Mouse (Mus musculus) liver, embryonic 12.5 days (tissue): ENCODE measurements around the gene Slc25a11. TPM values are rescaled to one million over a fixed set of nuclear protein-coding genes. Genes with fewer than 3 reads are reported as not detected.

Source experiments
- ATAC-seq: fragments of 200-750 bp; cut with Nextera tagmentation; 2 replicates; pipeline ENCODE4 v1.8.0; 2017; ENCODE audit warnings: moderate number of reproducible peaks, mild to moderate bottlenecking, moderate library complexity
- H3K27ac ChIP-seq: fragments of 300-500 bp; sonication (generic); 2 replicates; pipeline ENCODE4 v1.5.1; 2016; ENCODE audit warnings: mild to moderate bottlenecking
- H3K27me3 ChIP-seq: fragments of 300-500 bp; sonication (generic); replicated peaks from 2 replicates; pipeline ENCODE4 v1.6.1; 2016; ENCODE audit warnings: mild to moderate bottlenecking, moderate library complexity
- H3K36me3 ChIP-seq: fragments of 300-500 bp; sonication (generic); 2 replicates; pipeline ENCODE4 v1.6.1; 2016; ENCODE audit warnings: mild to moderate bottlenecking, moderate library complexity
- H3K4me1 ChIP-seq: fragments of 300-500 bp; sonication (generic); 2 replicates; pipeline ENCODE4 v1.6.1; 2016
- H3K4me2 ChIP-seq: fragments of 300-500 bp; sonication (generic); 2 replicates; pipeline ENCODE4 v1.6.1; 2016; ENCODE audit warnings: mild to moderate bottlenecking, moderate library complexity
- H3K4me3 ChIP-seq: fragments of 300-500 bp; sonication (generic); 2 replicates; pipeline ENCODE4 v1.5.1; 2016; ENCODE audit warnings: mild to moderate bottlenecking, moderate library complexity
- H3K9ac ChIP-seq: fragments of 300-500 bp; sonication (generic); 2 replicates; pipeline ENCODE4 v1.6.1; 2016; ENCODE audit warnings: mild to moderate bottlenecking, moderate library complexity
- H3K9me3 ChIP-seq: fragments of 300-500 bp; sonication (generic); replicated peaks from 2 replicates; pipeline ENCODE4 v1.6.1; 2016; ENCODE audit warnings: mild to moderate bottlenecking, moderate library complexity
- WGBS: fragments of 180-500 bp; shearing (Covaris S2); methylation state at CpG from one replicate; pipeline ENCODE4 v1.1.7; 2016; ENCODE audit not compliant: insufficient replicate concordance; 5-methylcytosine and 5-hydroxymethylcytosine counted together
- polyA plus RNA-seq: library from polyadenylated mRNA; unstranded; fragments of >200 nt; fragmentation: Nextera tagmentation; extraction: Ambion mirVana; gene quantifications from 2 replicates; pipeline ENCODE4 v1.2.1, GENCODE M21; 2016

Gene Slc25a11
- polyA plus RNA-seq, 1 experiment from 2014 or later, result 83.3 TPM

- ATAC-seq, result no peak; the same call in 1 of the 2 replicates
- no peak overlapping the region for H3K9ac ChIP-seq
- peaks cover 69% of the 10 kb centered on the region for H3K36me3 ChIP-seq
- no peaks in the 10 kb centered on the region for H3K27me3 ChIP-seq
- H3K9me3 ChIP-seq, result no peaks in the 10 kb centered on the region
- 75% methylated on average over 2 of the region's 2 CpGs for WGBS
- H3K4me1 ChIP-seq, result peaks cover 39% of the 10 kb centered on the region
- H3K4me3 ChIP-seq, result no peak overlapping the region
- H3K4me2 ChIP-seq, result no peak overlapping the region
- peak overlapping the region; percentile 65 for H3K27ac ChIP-seq
Measured at GRCm38 (mm10) chr11:70678576-70678975, 31.3 kb upstream of the Slc25a11 start.

GRCm38 (mm10) chr11:70678092-70678491 is 30.8 kb upstream of the Slc25a11 start:
- no peak overlapping the region for H3K4me3 ChIP-seq
- H3K27ac ChIP-seq, result peak overlapping the region; percentile 33; the same call in 1 of the 2 replicates
- H3K27me3 ChIP-seq, result no peaks in the 10 kb centered on the region
- no peaks in the 10 kb centered on the region for H3K9me3 ChIP-seq
- no peak for ATAC-seq
- H3K4me1 ChIP-seq, result peaks cover 39% of the 10 kb centered on the region
- peaks cover 65% of the 10 kb centered on the region for H3K36me3 ChIP-seq
- 76% methylated on average over 9 of the region's 9 CpGs for WGBS
- no peak overlapping the region for H3K4me2 ChIP-seq
- no peak overlapping the region for H3K9ac ChIP-seq

GRCm38 (mm10) chr11:70674501-70674900 is 27.2 kb upstream of the Slc25a11 start:
- peaks cover 47% of the 10 kb centered on the region for H3K4me1 ChIP-seq
- 51% methylated on average over 10 of the region's 11 CpGs for WGBS
- H3K4me2 ChIP-seq, result no peak overlapping the region
- no peaks in the 10 kb centered on the region for H3K27me3 ChIP-seq
- no peak overlapping the region for H3K27ac ChIP-seq
- H3K9me3 ChIP-seq, result no peaks in the 10 kb centered on the region
- no peak overlapping the region for H3K4me3 ChIP-seq
- no peak for ATAC-seq
- no peak overlapping the region for H3K9ac ChIP-seq
- H3K36me3 ChIP-seq, result peaks cover 54% of the 10 kb centered on the region

- no peak for ATAC-seq
- WGBS, result 81% methylated on average over 6 of the region's 6 CpGs
- Histone ChIP-seq H3K36me3 (peaks cover 50% of the 10 kb centered on the region), H3K9ac (no peak overlapping the region), H3K9me3 (no peaks in the 10 kb centered on the region), H3K27me3 (no peaks in the 10 kb centered on the region), H3K4me2 (no peak overlapping the region), H3K4me1 (peaks cover 43% of the 10 kb centered on the region), H3K4me3 (no peak overlapping the region), H3K27ac (no peak overlapping the region)
Measured at GRCm38 (mm10) chr11:70674014-70674413, 26.7 kb upstream of the Slc25a11 start.

- H3K4me3 ChIP-seq, result no peak overlapping the region
- no peak overlapping the region for H3K27ac ChIP-seq
- H3K4me1 ChIP-seq, result peaks cover 45% of the 10 kb centered on the region
- no peaks in the 10 kb centered on the region for H3K9me3 ChIP-seq
- no peaks in the 10 kb centered on the region for H3K27me3 ChIP-seq
- no peak overlapping the region for H3K9ac ChIP-seq
- peaks cover 41% of the 10 kb centered on the region for H3K36me3 ChIP-seq
- WGBS, result 74% methylated on average over 16 of the region's 16 CpGs
- H3K4me2 ChIP-seq, result 0 out of 2 replicates have a peak overlapping the region, but pooled peaks have one; percentile 98
- ATAC-seq, result no peak
Measured at GRCm38 (mm10) chr11:70671333-70672047, 24.2 kb upstream of the Slc25a11 start.

GRCm38 (mm10) chr11:70670483-70670882 is 23.2 kb upstream of the Slc25a11 start:
- WGBS, result 52% methylated on average over 14 of the region's 14 CpGs
- Histone ChIP-seq H3K4me1 (peaks cover 45% of the 10 kb centered on the region), H3K36me3 (peaks cover 39% of the 10 kb centered on the region), H3K4me2 (peak overlapping the region; percentile 98), H3K4me3 (peak overlapping the region; percentile 76), H3K9ac (peak overlapping the region; percentile 92), H3K27ac (peak overlapping the region; percentile 95), H3K9me3 (no peaks in the 10 kb centered on the region), H3K27me3 (no peaks in the 10 kb centered on the region)
- ATAC-seq, result no peak

- Histone ChIP-seq H3K4me1 (peaks cover 45% of the 10 kb centered on the region), H3K27me3 (no peaks in the 10 kb centered on the region), H3K27ac (peak overlapping the region; percentile 95), H3K9ac (peak overlapping the region; percentile 92), H3K4me2 (peak overlapping the region; percentile 98), H3K36me3 (peaks cover 41% of the 10 kb centered on the region), H3K4me3 (peak overlapping the region; percentile 76), H3K9me3 (no peaks in the 10 kb centered on the region)
- ATAC-seq, result 0 out of 2 replicates have a peak, but pooled peaks have one; percentile 3
- WGBS, result under 1% methylated on average over 31 of the region's 31 CpGs
Measured at GRCm38 (mm10) chr11:70669582-70670345, 22.5 kb upstream of the Slc25a11 start.

- peak within 1 kb of the TSS; percentile 95 for H3K27ac ChIP-seq
- peaks cover 42% of the 10 kb centered on the region for H3K36me3 ChIP-seq
- peak within 1 kb of the TSS; percentile 92 for H3K9ac ChIP-seq
- peak within 1 kb of the TSS; percentile 98 for H3K4me2 ChIP-seq
- no peaks in the 10 kb centered on the region for H3K27me3 ChIP-seq
- H3K4me3 ChIP-seq, result peak within 1 kb of the TSS; percentile 76
- H3K9me3 ChIP-seq, result no peaks in the 10 kb centered on the region
- ATAC-seq, result peak; percentile 91
- H3K4me1 ChIP-seq, result peaks cover 42% of the 10 kb centered on the region
- under 1% methylated on average over 44 of the region's 44 CpGs for WGBS
Measured at GRCm38 (mm10) chr11:70668771-70669505, 21.7 kb upstream of the Slc25a11 start, which contains the start of gene Spag7. Spag7 (minus strand) TSS chr11:70669416.

GRCm38 (mm10) chr11:70668335-70668770 is 21.1 kb upstream of the Slc25a11 start:
- Histone ChIP-seq H3K9ac (peak overlapping the region; percentile 75), H3K4me3 (peak overlapping the region; percentile 76), H3K27me3 (no peaks in the 10 kb centered on the region), H3K36me3 (peaks cover 43% of the 10 kb centered on the region), H3K27ac (peak overlapping the region; percentile 95), H3K4me1 (peaks cover 42% of the 10 kb centered on the region), H3K9me3 (no peaks in the 10 kb centered on the region), H3K4me2 (peak overlapping the region; percentile 98)
- WGBS, result under 1% methylated on average over 15 of the region's 15 CpGs
- ATAC-seq, result peak; percentile 73

- no peak for ATAC-seq
- no peaks in the 10 kb centered on the region for H3K27me3 ChIP-seq
- peak overlapping the region; percentile 95 for H3K27ac ChIP-seq
- peak overlapping the region; percentile 75 for H3K9ac ChIP-seq
- H3K9me3 ChIP-seq, result no peaks in the 10 kb centered on the region
- H3K4me3 ChIP-seq, result peak overlapping the region; percentile 76
- peaks cover 48% of the 10 kb centered on the region for H3K36me3 ChIP-seq
- H3K4me1 ChIP-seq, result peaks cover 42% of the 10 kb centered on the region
- 62% methylated on average over 14 of the region's 14 CpGs for WGBS
- peak overlapping the region; percentile 98 for H3K4me2 ChIP-seq
Measured at GRCm38 (mm10) chr11:70667271-70668150, 20.2 kb upstream of the Slc25a11 start.

GRCm38 (mm10) chr11:70666687-70667086 is 19.4 kb upstream of the Slc25a11 start:
- ATAC-seq, result no peak
- Histone ChIP-seq H3K27me3 (no peaks in the 10 kb centered on the region), H3K9me3 (no peaks in the 10 kb centered on the region), H3K9ac (no peak overlapping the region), H3K36me3 (peaks cover 51% of the 10 kb centered on the region), H3K4me3 (no peak overlapping the region), H3K4me2 (no peak overlapping the region), H3K4me1 (peaks cover 39% of the 10 kb centered on the region), H3K27ac (no peak overlapping the region)
- 86% methylated on average over 8 of the region's 8 CpGs for WGBS
